Mouse (Mus musculus): ENCODE data around the gene Olfr1411. TPM values are rescaled to one million over a fixed set of nuclear protein-coding genes. Genes with fewer than 3 reads are reported as not detected.

The Olfr1411 gene
- total and polyA plus RNA-seq, 3 experiments = not detected

- Histone ChIP-seq H3K36me3 (ENCODE audit: control insufficient read depth in 1 of 2, insufficient read depth in 2 of 2, low read length in 2 of 2) (peaks cover 0 to 10% of the 10 kb centered on the region in 2 experiments; a peak in 2 of 4 replicates), H3K27me3 (ENCODE audit: control insufficient read depth in 1 of 2, insufficient read depth in 2 of 2, low read length in 2 of 2) (no peaks in the 10 kb centered on the region), H3K4me3 (ENCODE audit: control insufficient read depth in 1 of 2, insufficient read depth in 1 of 2, low read depth in 2 of 2, low read length in 2 of 2) (no peak overlapping the region), H3K4me1 (ENCODE audit: control insufficient read depth in 1 of 2, insufficient read depth in 2 of 2, low read length in 2 of 2) (peaks cover 3 to 13% of the 10 kb centered on the region in 2 experiments), H3K9me3 (replicated peaks; ENCODE audit: insufficient read depth, low read length) (no peaks in the 10 kb centered on the region), H3K79me2 (ENCODE audit: control insufficient read depth, insufficient read depth, low read length, poor library complexity) (peaks cover 1% of the 10 kb centered on the region; the same call in 1 of the 2 replicates), H3K9ac (ENCODE audit: control insufficient read depth, low read depth, low read length, poor library complexity, severe bottlenecking) (no peak overlapping the region), H3K27ac (ENCODE audit: control insufficient read depth, low read depth, low read length) (no peak overlapping the region)
- TF ChIP-seq MYC (IDR thresholded peaks at IDR 0.05; ENCODE audit: low read depth, low read length) = no peak
- no peak for TF ChIP-seq ZMIZ1 (IDR thresholded peaks at IDR 0.05; ENCODE audit: low read depth, low read length)
- no peak for TF ChIP-seq ZNF384 (IDR thresholded peaks at IDR 0.05; ENCODE audit: low read depth, low read length)
- TF ChIP-seq SIN3A (IDR thresholded peaks at IDR 0.05; ENCODE audit: low read length) = no peak
- no peak for TF ChIP-seq MYB (IDR thresholded peaks at IDR 0.05; ENCODE audit: low read depth, low read length)
- no peak for TF ChIP-seq USF2 (IDR thresholded peaks at IDR 0.05; ENCODE audit: borderline replicate concordance in 1 of 2, insufficient read depth in 1 of 2, low read depth in 1 of 2, low read length in 2 of 2)
- no peak for TF ChIP-seq MAZ (IDR thresholded peaks at IDR 0.05; ENCODE audit: low read depth, low read length)
- no peak for TF ChIP-seq EP300 (IDR thresholded peaks at IDR 0.05; ENCODE audit: low read depth in 1 of 2, low read length in 2 of 2)
- TF ChIP-seq TCF12 (IDR thresholded peaks at IDR 0.05; ENCODE audit: low read depth, low read length) = no peak
- TF ChIP-seq USF1 (IDR thresholded peaks at IDR 0.05; ENCODE audit: low read depth, low read length) = no peak
- no peak for TF ChIP-seq ZC3H11A (IDR thresholded peaks at IDR 0.05; ENCODE audit: low read depth, low read length)
- no peak for TF ChIP-seq ETS1 (IDR thresholded peaks at IDR 0.05; ENCODE audit: low read depth, low read length)
- no peak for TF ChIP-seq CTCF (IDR thresholded peaks at IDR 0.05 in 2 of 3, conservative IDR thresholded peaks at IDR 0.05 in 1 of 3; ENCODE audit: control insufficient read depth in 1 of 3, insufficient read depth in 1 of 3, low read depth in 2 of 3, low read length in 3 of 3, poor library complexity in 1 of 3, severe bottlenecking in 1 of 3)
- no peak for TF ChIP-seq GABPA (IDR thresholded peaks at IDR 0.05; ENCODE audit: low read depth, low read length)
- TF ChIP-seq MAFK (IDR thresholded peaks at IDR 0.05; ENCODE audit: borderline replicate concordance, low read depth, low read length) = no peak
- DNase-seq (ENCODE audit: low read depth, low spot score) = no peak
Observed at GRCm38 (mm10) chr1:92646601-92647000, 52.4 kb downstream of the Olfr1411 start.

GRCm38 (mm10) chr1:92647026-92647425, 52.8 kb downstream of the Olfr1411 start:
- H3K79me2 ChIP-seq (ENCODE audit: control insufficient read depth, insufficient read depth, low read length, poor library complexity) = no peaks in the 10 kb centered on the region; the same call in 1 of the 2 replicates
- peaks cover 0 to 10% of the 10 kb centered on the region in 2 experiments; a peak in 2 of 4 replicates for H3K36me3 ChIP-seq (ENCODE audit: control insufficient read depth in 1 of 2, insufficient read depth in 2 of 2, low read length in 2 of 2)
- H3K4me1 ChIP-seq (ENCODE audit: control insufficient read depth in 1 of 2, insufficient read depth in 2 of 2, low read length in 2 of 2) = peaks cover 3 to 13% of the 10 kb centered on the region in 2 experiments
- H3K27me3 ChIP-seq (ENCODE audit: control insufficient read depth in 1 of 2, insufficient read depth in 2 of 2, low read length in 2 of 2) = no peaks in the 10 kb centered on the region
- no peak overlapping the region for H3K9ac ChIP-seq (ENCODE audit: control insufficient read depth, low read depth, low read length, poor library complexity, severe bottlenecking)
- H3K4me3 ChIP-seq (ENCODE audit: control insufficient read depth in 1 of 2, insufficient read depth in 1 of 2, low read depth in 2 of 2, low read length in 2 of 2) = no peak overlapping the region
- H3K9me3 ChIP-seq (replicated peaks; ENCODE audit: insufficient read depth, low read length) = no peaks in the 10 kb centered on the region
- TF ChIP-seq MAFK (IDR thresholded peaks at IDR 0.05; ENCODE audit: borderline replicate concordance, low read depth, low read length) = no peak
- no peak for TF ChIP-seq CTCF (IDR thresholded peaks at IDR 0.05 in 2 of 3, conservative IDR thresholded peaks at IDR 0.05 in 1 of 3; ENCODE audit: control insufficient read depth in 1 of 3, insufficient read depth in 1 of 3, low read depth in 2 of 3, low read length in 3 of 3, poor library complexity in 1 of 3, severe bottlenecking in 1 of 3)
- no peak for TF ChIP-seq POLR2A (IDR thresholded peaks at IDR 0.05; ENCODE audit: control insufficient read depth in 1 of 2, insufficient read depth in 1 of 2, low read depth in 1 of 2, low read length in 2 of 2, poor library complexity in 1 of 2)
- TF ChIP-seq UBTF (IDR thresholded peaks at IDR 0.05; ENCODE audit: borderline replicate concordance, insufficient read depth, low read depth, low read length) = no peak
- TF ChIP-seq ZMIZ1 (IDR thresholded peaks at IDR 0.05; ENCODE audit: low read depth, low read length) = no peak
- no peak for TF ChIP-seq JUND (IDR thresholded peaks at IDR 0.05; ENCODE audit: low read depth, low read length)
- no peak for TF ChIP-seq GABPA (IDR thresholded peaks at IDR 0.05; ENCODE audit: low read depth, low read length)
- no peak for TF ChIP-seq NRF1 (IDR thresholded peaks at IDR 0.05; ENCODE audit: insufficient read depth, low read depth, low read length, poor library complexity, severe bottlenecking)
- no peak for TF ChIP-seq ZNF384 (IDR thresholded peaks at IDR 0.05; ENCODE audit: low read depth, low read length)
- TF ChIP-seq POLR2AphosphoS5 (IDR thresholded peaks at IDR 0.05; ENCODE audit: borderline replicate concordance, low read depth, low read length) = no peak
- no peak for TF ChIP-seq MYC (IDR thresholded peaks at IDR 0.05; ENCODE audit: low read depth, low read length)
- no peak for TF ChIP-seq MYB (IDR thresholded peaks at IDR 0.05; ENCODE audit: low read depth, low read length)
- TF ChIP-seq TBP (IDR thresholded peaks at IDR 0.05; ENCODE audit: low read depth, low read length) = no peak
- TF ChIP-seq ETS1 (IDR thresholded peaks at IDR 0.05; ENCODE audit: low read depth, low read length) = no peak
- TF ChIP-seq EP300 (IDR thresholded peaks at IDR 0.05; ENCODE audit: low read depth in 1 of 2, low read length in 2 of 2) = no peak
- no peak for TF ChIP-seq SIN3A (IDR thresholded peaks at IDR 0.05; ENCODE audit: low read length)
- no peak for TF ChIP-seq MAZ (IDR thresholded peaks at IDR 0.05; ENCODE audit: low read depth, low read length)
- TF ChIP-seq BHLHE40 (IDR thresholded peaks at IDR 0.05; ENCODE audit: borderline replicate concordance, low read depth, low read length) = no peak
- TF ChIP-seq SMC3 (IDR thresholded peaks at IDR 0.05; ENCODE audit: low read depth, low read length) = no peak
- no peak for TF ChIP-seq MEF2A (IDR thresholded peaks at IDR 0.05; ENCODE audit: extremely low read depth, insufficient replicate concordance, low read depth, low read length, poor library complexity, severe bottlenecking)
- DNase-seq (ENCODE audit: low read depth, low spot score) = peak; percentile 59
- H3K27ac ChIP-seq (ENCODE audit: control insufficient read depth, low read depth, low read length) = no peak overlapping the region
